Mouse (Mus musculus) midbrain, embryonic 15.5 days (tissue): ENCODE measurements at regions not wholly inside any gene's neighbourhood (a gene's known extent, or its start where the extent isn't known, plus 50 kb on each side); places are given as distances from the start of the nearest gene placed in this dataset.

Experiments used
- ATAC-seq: fragments of 200-750 bp; cut with Nextera tagmentation; replicated peaks from 2 replicates; pipeline ENCODE4 v1.8.0; 2017; ENCODE audit warnings: moderate TSS enrichment
- H3K27ac ChIP-seq: fragments of 300-500 bp; sonication (generic); 2 replicates; pipeline ENCODE4 v1.5.1; 2015; ENCODE audit warnings: mild to moderate bottlenecking, inconsistent platforms
- H3K27me3 ChIP-seq: fragments of 300-500 bp; sonication (generic); replicated peaks from 2 replicates; pipeline ENCODE4 v1.6.1; 2015; ENCODE audit warnings: inconsistent platforms
- H3K36me3 ChIP-seq: fragments of 300-500 bp; sonication (generic); replicated peaks from 2 replicates; pipeline ENCODE4 v1.6.1; 2015; ENCODE audit warnings: inconsistent platforms
- H3K4me1 ChIP-seq: fragments of 300-500 bp; sonication (generic); 2 replicates; pipeline ENCODE4 v1.6.1; 2015; ENCODE audit warnings: inconsistent platforms
- H3K4me2 ChIP-seq: fragments of 300-500 bp; sonication (generic); 2 replicates; pipeline ENCODE4 v1.6.1; 2015; ENCODE audit warnings: inconsistent platforms, mild to moderate bottlenecking, moderate library complexity
- H3K4me3 ChIP-seq: fragments of 300-500 bp; sonication (generic); 2 replicates; pipeline ENCODE4 v1.5.1; 2015; ENCODE audit warnings: mild to moderate bottlenecking, inconsistent platforms
- H3K9ac ChIP-seq: fragments of 300-500 bp; sonication (generic); 2 replicates; pipeline ENCODE4 v1.6.1; 2015; ENCODE audit warnings: mild to moderate bottlenecking, inconsistent platforms
- H3K9me3 ChIP-seq: fragments of 300-500 bp; sonication (generic); 2 replicates; pipeline ENCODE4 v1.6.1; 2016; ENCODE audit warnings: inconsistent platforms
- WGBS: fragments of 180-500 bp; shearing (Covaris S2); methylation state at CpG from one replicate; pipeline ENCODE4 v1.1.7; 2015; ENCODE audit warnings: mixed read lengths; 5-methylcytosine and 5-hydroxymethylcytosine counted together

- H3K4me2 ChIP-seq: no peak overlapping the region
- no peak overlapping the region for H3K9ac ChIP-seq
- H3K36me3 ChIP-seq: no peaks in the 10 kb centered on the region
- H3K4me1 ChIP-seq: 0 out of 2 replicates have a peak, but pooled peaks cover 7% of the 10 kb centered on the region
- ATAC-seq: no peak
- no peaks in the 10 kb centered on the region for H3K9me3 ChIP-seq
- peaks cover 6% of the 10 kb centered on the region; the same call in 1 of the 2 replicates for H3K27me3 ChIP-seq
- 62% methylated on average over 9 of the region's 9 CpGs for WGBS
- no peak overlapping the region for H3K4me3 ChIP-seq
- no peak overlapping the region for H3K27ac ChIP-seq
Observed at GRCm38 (mm10) chr14:48891216-48891615, 174.7 kb upstream of the Ap5m1 start.

- Histone ChIP-seq H3K27me3 (peaks cover 5% of the 10 kb centered on the region; the same call in 1 of the 2 replicates), H3K4me3 (0 out of 2 replicates have a peak overlapping the region, but pooled peaks have one; percentile 8), H3K9ac (no peak overlapping the region), H3K9me3 (no peaks in the 10 kb centered on the region), H3K36me3 (no peaks in the 10 kb centered on the region), H3K4me2 (peak overlapping the region; percentile 38), H3K27ac (no peak overlapping the region), H3K4me1 (0 out of 2 replicates have a peak, but pooled peaks cover 7% of the 10 kb centered on the region)
- 5% methylated on average over 13 of the region's 13 CpGs for WGBS
- ATAC-seq: peak; percentile 60
Observed at GRCm38 (mm10) chr14:48888954-48889353, 176.9 kb upstream of the Ap5m1 start.

DNA sequence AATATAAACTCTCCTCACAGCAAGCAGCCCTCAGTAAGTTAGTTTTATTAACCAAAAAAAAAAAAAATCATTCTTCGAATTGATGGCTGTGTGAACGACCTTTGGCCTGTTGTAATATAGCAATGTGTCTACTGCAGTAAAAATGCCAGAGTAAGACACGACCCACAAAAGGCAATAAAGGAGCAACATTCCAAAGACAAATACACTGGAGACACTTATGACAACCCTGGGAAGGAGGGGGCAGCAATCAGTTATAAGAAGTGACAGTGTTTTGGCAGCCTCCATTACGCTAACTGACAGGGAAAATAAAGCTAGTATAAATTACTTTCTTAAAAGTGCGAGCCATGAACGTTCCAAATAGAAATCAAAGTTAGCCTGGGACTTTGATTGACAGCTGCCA is 185.9 kb upstream of the Ap5m1 start:
- no peaks in the 10 kb centered on the region for H3K36me3 ChIP-seq
- 26% methylated on average over 6 of the region's 6 CpGs for WGBS
- H3K27ac ChIP-seq: no peak overlapping the region
- 0 out of 2 replicates have a peak, but pooled peaks cover 5% of the 10 kb centered on the region for H3K27me3 ChIP-seq
- no peak overlapping the region for H3K4me3 ChIP-seq
- ATAC-seq: no peak
- H3K9ac ChIP-seq: no peak overlapping the region
- no peak overlapping the region for H3K4me2 ChIP-seq
- H3K9me3 ChIP-seq: no peaks in the 10 kb centered on the region
- peaks cover 10% of the 10 kb centered on the region; the same call in 1 of the 2 replicates for H3K4me1 ChIP-seq

DNA sequence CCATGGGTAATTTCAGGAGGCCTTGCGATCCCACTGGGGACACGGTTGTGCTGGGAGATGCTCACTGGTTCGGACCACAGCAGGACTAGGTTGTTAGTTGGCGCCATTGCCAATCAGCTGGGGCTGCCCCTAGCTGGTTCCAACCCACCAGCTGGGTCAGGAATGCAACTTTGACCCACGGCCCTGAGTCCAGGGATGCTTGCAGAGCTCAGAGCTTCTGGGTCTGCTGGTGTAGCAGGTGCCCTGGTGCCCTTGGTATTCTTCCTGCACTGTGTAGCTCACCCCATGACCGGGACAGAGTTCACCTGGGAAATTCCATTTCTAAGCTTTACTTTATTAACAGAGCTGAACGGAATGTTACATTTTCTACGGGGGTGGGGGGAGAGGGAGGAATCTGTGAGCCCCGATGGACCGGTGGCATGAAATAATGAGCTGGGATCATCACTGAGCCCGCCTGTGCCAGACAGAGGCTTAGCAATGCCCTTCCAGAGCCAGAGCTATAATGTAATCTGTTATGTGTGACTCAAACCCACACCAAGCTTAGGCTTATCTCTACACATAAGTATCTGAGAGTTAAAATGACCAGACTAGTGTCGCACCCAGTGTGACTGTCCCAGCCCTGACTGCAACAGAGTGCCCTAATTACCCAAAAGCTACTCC is 187.8 kb upstream of the Ap5m1 start:
- Histone ChIP-seq H3K9me3 (no peaks in the 10 kb centered on the region), H3K27ac (no peak overlapping the region), H3K4me3 (no peak overlapping the region), H3K27me3 (no peaks in the 10 kb centered on the region), H3K36me3 (no peaks in the 10 kb centered on the region), H3K4me1 (peaks cover 10% of the 10 kb centered on the region; the same call in 1 of the 2 replicates), H3K4me2 (no peak overlapping the region), H3K9ac (no peak overlapping the region)
- 74% methylated on average over 12 of the region's 12 CpGs for WGBS
- peak; percentile 55 for ATAC-seq

- Histone ChIP-seq H3K4me1 (no peaks in the 10 kb centered on the region), H3K9ac (no peak overlapping the region), H3K36me3 (no peaks in the 10 kb centered on the region), H3K27ac (no peak overlapping the region), H3K4me2 (no peak overlapping the region), H3K27me3 (no peaks in the 10 kb centered on the region), H3K4me3 (no peak overlapping the region), H3K9me3 (no peaks in the 10 kb centered on the region)
- ATAC-seq: no peak
- WGBS: 69% methylated on average over 3 of the region's 3 CpGs
Observed at GRCm38 (mm10) chr14:48871313-48871712, 194.6 kb upstream of the Ap5m1 start.

DNA sequence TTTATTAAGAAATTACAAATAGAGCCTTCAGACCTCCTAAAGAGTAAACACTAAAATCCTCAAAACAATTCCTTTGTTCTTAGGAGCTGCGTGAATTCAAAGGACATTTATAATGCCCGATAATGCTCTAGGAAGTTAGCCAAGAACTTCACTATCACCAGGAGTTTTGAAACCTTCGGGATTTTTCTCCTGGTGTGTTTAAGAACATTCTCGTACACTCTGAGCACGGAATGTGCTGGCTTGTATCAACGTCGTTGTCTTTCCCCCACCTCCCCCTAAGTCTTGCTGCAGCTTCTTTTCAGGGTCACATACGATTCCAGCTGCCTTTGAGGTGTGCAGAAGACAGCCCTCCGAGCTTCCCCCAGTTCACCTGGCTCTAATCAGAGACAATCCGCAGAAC is 195.9 kb upstream of the Ap5m1 start:
- WGBS: 54% methylated on average over 10 of the region's 10 CpGs
- Histone ChIP-seq H3K4me1 (no peaks in the 10 kb centered on the region), H3K27me3 (no peaks in the 10 kb centered on the region), H3K9ac (no peak overlapping the region), H3K4me3 (no peak overlapping the region), H3K9me3 (no peaks in the 10 kb centered on the region), H3K27ac (no peak overlapping the region), H3K4me2 (no peak overlapping the region), H3K36me3 (no peaks in the 10 kb centered on the region)
- ATAC-seq: no peak

GRCm38 (mm10) chr14:48855453-48855852 is 181.8 kb upstream of the Otx2 start:
- H3K36me3 ChIP-seq: no peaks in the 10 kb centered on the region
- H3K4me2 ChIP-seq: no peak overlapping the region
- no peak overlapping the region for H3K4me3 ChIP-seq
- ATAC-seq: no peak
- WGBS: 73% methylated on average over 5 of the region's 5 CpGs
- H3K9ac ChIP-seq: no peak overlapping the region
- H3K27me3 ChIP-seq: no peaks in the 10 kb centered on the region
- no peaks in the 10 kb centered on the region for H3K9me3 ChIP-seq
- H3K4me1 ChIP-seq: peaks cover 16% of the 10 kb centered on the region
- no peak overlapping the region for H3K27ac ChIP-seq

DNA sequence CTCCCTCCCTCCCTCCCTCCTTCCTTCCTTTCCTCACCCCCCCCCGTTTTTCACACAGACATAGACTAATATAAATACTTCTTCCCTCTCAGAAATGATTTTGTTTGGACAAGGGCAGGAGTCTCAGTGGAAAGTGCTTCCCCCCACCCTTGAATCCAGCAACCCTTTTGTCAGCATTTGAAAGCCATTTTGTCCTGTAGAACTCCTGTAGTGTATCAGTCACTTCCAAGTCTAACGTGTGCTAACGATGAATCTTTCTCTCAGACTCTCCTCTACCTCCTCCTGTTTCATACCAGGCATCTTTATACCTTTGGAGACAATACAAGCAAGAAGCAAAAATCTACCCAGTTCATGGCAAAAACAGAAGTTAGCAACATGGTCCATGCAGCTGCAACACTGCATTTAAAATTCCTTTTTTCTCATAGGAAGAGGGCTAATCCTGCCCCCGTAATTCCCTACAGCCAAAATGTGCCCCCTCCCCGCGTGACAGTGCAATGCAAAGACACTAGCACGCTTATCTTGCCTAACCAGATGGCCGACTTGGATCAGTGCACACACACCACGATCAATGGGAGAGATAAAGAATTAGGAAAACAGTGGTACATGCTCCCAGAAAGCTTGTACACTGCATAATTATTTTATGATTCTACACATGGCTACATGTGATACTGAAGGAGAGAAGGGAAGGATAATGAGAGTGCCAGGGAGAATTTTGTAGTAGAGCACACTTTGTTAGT is 180.7 kb upstream of the Otx2 start:
- Histone ChIP-seq H3K4me1 (peaks cover 16% of the 10 kb centered on the region), H3K9ac (no peak overlapping the region), H3K36me3 (no peaks in the 10 kb centered on the region), H3K4me3 (no peak overlapping the region), H3K27ac (peak overlapping the region; percentile 71), H3K27me3 (no peaks in the 10 kb centered on the region), H3K9me3 (no peaks in the 10 kb centered on the region), H3K4me2 (no peak overlapping the region)
- ATAC-seq: peak; percentile 73
- 12% methylated on average over 9 of the region's 9 CpGs for WGBS

GRCm38 (mm10) chr14:48853479-48854187 is 180.0 kb upstream of the Otx2 start:
- Histone ChIP-seq H3K36me3 (no peaks in the 10 kb centered on the region), H3K9me3 (no peaks in the 10 kb centered on the region), H3K4me2 (peak overlapping the region; percentile 32), H3K4me1 (peaks cover 16% of the 10 kb centered on the region), H3K9ac (no peak overlapping the region), H3K27ac (peak overlapping the region; percentile 71), H3K4me3 (no peak overlapping the region), H3K27me3 (no peaks in the 10 kb centered on the region)
- peak; percentile 79 for ATAC-seq
- 15% methylated on average over 7 of the region's 7 CpGs for WGBS

- H3K4me2 ChIP-seq: peak overlapping the region; percentile 32
- ATAC-seq: no peak
- no peaks in the 10 kb centered on the region for H3K27me3 ChIP-seq
- no peaks in the 10 kb centered on the region for H3K36me3 ChIP-seq
- peak overlapping the region; percentile 3; the same call in 1 of the 2 replicates for H3K27ac ChIP-seq
- WGBS: 2% methylated on average over 15 of the region's 15 CpGs
- no peak overlapping the region for H3K9ac ChIP-seq
- peaks cover 16% of the 10 kb centered on the region for H3K4me1 ChIP-seq
- no peaks in the 10 kb centered on the region for H3K9me3 ChIP-seq
- H3K4me3 ChIP-seq: peak overlapping the region; percentile 5
Observed at GRCm38 (mm10) chr14:48852787-48853186, 179.2 kb upstream of the Otx2 start.

- H3K4me2 ChIP-seq: no peak overlapping the region
- H3K4me3 ChIP-seq: no peak overlapping the region
- peaks cover 16% of the 10 kb centered on the region for H3K4me1 ChIP-seq
- H3K27me3 ChIP-seq: no peaks in the 10 kb centered on the region
- H3K27ac ChIP-seq: no peak overlapping the region; the same call in 1 of the 2 replicates
- WGBS: 35% methylated on average over 4 of the region's 4 CpGs
- no peaks in the 10 kb centered on the region for H3K9me3 ChIP-seq
- ATAC-seq: no peak
- no peak overlapping the region for H3K9ac ChIP-seq
- H3K36me3 ChIP-seq: no peaks in the 10 kb centered on the region
Observed at GRCm38 (mm10) chr14:48852061-48852460, 178.4 kb upstream of the Otx2 start.

DNA sequence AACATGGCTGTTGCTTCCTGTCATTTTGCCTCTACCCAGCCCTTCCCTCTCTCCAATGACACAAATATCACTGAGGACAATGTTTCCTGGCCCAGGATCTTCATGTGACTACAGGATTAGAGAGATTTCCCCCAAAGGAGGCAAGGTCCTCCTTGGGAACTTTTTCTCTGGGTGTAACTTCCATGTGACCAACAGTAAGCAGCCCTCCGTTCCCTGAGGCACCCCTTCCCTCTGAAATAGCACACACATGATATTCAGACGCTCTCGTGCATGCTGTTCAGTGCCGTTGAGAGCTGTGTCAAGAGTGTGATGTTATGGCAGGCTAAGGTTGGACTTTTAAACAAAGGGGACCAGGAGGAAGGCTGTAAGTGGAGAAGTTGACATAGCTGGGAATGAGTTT is 169.2 kb upstream of the Otx2 start:
- Histone ChIP-seq H3K27me3 (no peaks in the 10 kb centered on the region), H3K4me2 (no peak overlapping the region), H3K27ac (no peak overlapping the region), H3K36me3 (no peaks in the 10 kb centered on the region), H3K4me3 (no peak overlapping the region), H3K9me3 (no peaks in the 10 kb centered on the region), H3K4me1 (no peaks in the 10 kb centered on the region), H3K9ac (no peak overlapping the region)
- 88% methylated on average over 4 of the region's 4 CpGs for WGBS
- ATAC-seq: no peak
